Mouse (Mus musculus) lung, adult 2 months (tissue): ENCODE results near the gene Itgb1.

Experiments
- CTCF ChIP-seq: fragments of 200-500 bp; IDR thresholded peaks from 2 replicates; pipeline ENCODE4 v1.5.1; 2011; ENCODE audit warnings: mild to moderate bottlenecking, low read length, control low read depth; ENCODE audit not compliant: insufficient read depth
- POLR2A ChIP-seq: fragments of 200-500 bp; IDR thresholded peaks from 2 replicates; pipeline ENCODE4 v1.6.1; 2011; ENCODE audit warnings: low read depth, mild to moderate bottlenecking, control low read depth, low read length, borderline replicate concordance; ENCODE audit errors: extremely low read depth

- TF ChIP-seq CTCF (no peak), POLR2A (no peak)
Observed at GRCm38 (mm10) chr8:128716184-128716583, 30.7 kb downstream of the Itgb1 start.
